In genomic region chr12:86918361-86918967, GRCm38 (mm10) we compare ENCODE assay signal across 9 mouse cellular contexts. TPM values are rescaled to one million over a fixed set of nuclear protein-coding genes. Genes with fewer than 3 reads are reported as not detected.
A peak's percentile ranks its signal among the peaks of the same experiment; 100 is the strongest.
DNase-seq lines count a peak whose midpoint lies in the region; ATAC-seq and TF ChIP-seq lines count a peak whose summit lies in the region.
"Had no signal": no experiment of that assay in that cellular context is flagged by ENCODE, and none has a peak within 500 bp of the region (broad histone marks: within the 10 kb centered on the region; RNA-seq: fewer than 3 reads in every experiment).

No protein-coding gene starts in this region.

- TF ChIP-seq EP300 in heart, adult 2 months (IDR thresholded peaks at IDR 0.05; ENCODE audit: insufficient read depth, low read depth, low read length), result no peak

- H3K4me3 ChIP-seq in heart, adult 2 months, result no peak overlapping the region
- no peak overlapping the region for H3K4me3 ChIP-seq in forebrain, postnatal 0 days (ENCODE audit: low read depth, low read length)
- H3K4me3 ChIP-seq in kidney, postnatal 0 days (replicated peaks; ENCODE audit: low read depth, low read length), result no peak overlapping the region

- H3K4me1 ChIP-seq in heart, adult 2 months (ENCODE audit: control insufficient read depth, insufficient read depth, low read length), result peaks cover 17% of the 10 kb centered on the region
- peaks cover 20% of the 10 kb centered on the region for H3K4me1 ChIP-seq in forebrain, postnatal 0 days (ENCODE audit: insufficient read depth)
- H3K4me1 ChIP-seq in kidney, postnatal 0 days (replicated peaks; ENCODE audit: insufficient read depth, low read length), result peaks cover 12% of the 10 kb centered on the region

- no peaks in the 10 kb centered on the region for H3K79me2 ChIP-seq in heart, adult 2 months (replicated peaks; ENCODE audit: control insufficient read depth, insufficient read depth, low read length)

- no peaks in the 10 kb centered on the region for H3K9me3 ChIP-seq in forebrain, postnatal 0 days (ENCODE audit: low read length)
- no peaks in the 10 kb centered on the region for H3K9me3 ChIP-seq in kidney, postnatal 0 days (replicated peaks; ENCODE audit: low read length)

- TF ChIP-seq POLR2A in heart, adult 2 months (IDR thresholded peaks at IDR 0.05; ENCODE audit: insufficient read depth, low read depth, low read length), result 0 out of 2 replicates have a peak, but pooled peaks have one; percentile 24

- no peaks in the 10 kb centered on the region for H3K36me3 ChIP-seq in heart, adult 2 months (ENCODE audit: control insufficient read depth, insufficient read depth, low read length)
- H3K36me3 ChIP-seq in forebrain, postnatal 0 days (ENCODE audit: insufficient read depth), result no peaks in the 10 kb centered on the region
- no peaks in the 10 kb centered on the region for H3K36me3 ChIP-seq in kidney, postnatal 0 days (ENCODE audit: insufficient read depth, low read length)

- H3K27me3 ChIP-seq in heart, adult 2 months (ENCODE audit: control insufficient read depth, insufficient read depth, low read length), result no peaks in the 10 kb centered on the region
- H3K27me3 ChIP-seq in forebrain, postnatal 0 days (ENCODE audit: insufficient read depth, low read length), result no peaks in the 10 kb centered on the region
- no peaks in the 10 kb centered on the region for H3K27me3 ChIP-seq in kidney, postnatal 0 days (ENCODE audit: insufficient read depth, low read length)
- H3K27me3 ChIP-seq: Patski had no signal

- peak overlapping the region; percentile 39 for H3K9ac ChIP-seq in heart, adult 2 months (ENCODE audit: low read depth, low read length)
- no peak overlapping the region for H3K9ac ChIP-seq in forebrain, postnatal 0 days
- no peak overlapping the region for H3K9ac ChIP-seq in kidney, postnatal 0 days (ENCODE audit: low read depth, low read length)

- WGBS in heart, adult 2 months, result 17% methylated on average over 11 of the region's 11 CpGs
- 19% methylated on average over 11 of the region's 11 CpGs for WGBS in forebrain, postnatal 0 days
- WGBS in kidney, postnatal 0 days, result 15% methylated on average over 11 of the region's 11 CpGs

- intact Hi-C loops in heart, adult 2 months (cut with DNase I), result no loop called here

- TF ChIP-seq CTCF in heart, adult 2 months (IDR thresholded peaks at IDR 0.05), result no peak
- TF ChIP-seq CTCF in forebrain, postnatal 0 days (IDR thresholded peaks at IDR 0.05; ENCODE audit: low read depth), result no peak
- no peak for TF ChIP-seq CTCF in kidney, postnatal 0 days (IDR thresholded peaks at IDR 0.05; ENCODE audit: low read depth)

- H3K27ac ChIP-seq in heart, adult 2 months, result peak overlapping the region; percentile 58
- H3K27ac ChIP-seq in forebrain, postnatal 0 days (ENCODE audit: low read depth, low read length), result peak overlapping the region; percentile 73
- peak overlapping the region; percentile 68 for H3K27ac ChIP-seq in kidney, postnatal 0 days

- DNase-seq in heart, adult 2 months, result peak in 1 of 2 experiments; percentile 58
- no peak for DNase-seq in heart, adult 8-10 months (ENCODE audit: low spot score)
- DNase-seq in forebrain, postnatal 0 days, result no peak
- peak; percentile 76 for DNase-seq in kidney, postnatal 0 days (ENCODE audit: low spot score)
- peak; percentile 46 to 61 for DNase-seq in lung, postnatal 4 days
- no peak for DNase-seq in right cerebral cortex, postnatal 36 days (ENCODE audit: low spot score in 2 of 2)
- DNase-seq in cerebellum, adult 8-10 months, result no peak
- no peak for DNase-seq in frontal cortex, postnatal 14 days (ENCODE audit: low spot score in 2 of 2)

- no peak overlapping the region for H3K4me2 ChIP-seq in forebrain, postnatal 0 days (ENCODE audit: low read depth)
- H3K4me2 ChIP-seq in kidney, postnatal 0 days (ENCODE audit: low read length), result peak overlapping the region; percentile 15; the same call in 1 of the 2 replicates

- peak; percentile 42; the same call in 1 of the 2 replicates for ATAC-seq in forebrain, postnatal 0 days
- 0 out of 2 replicates have a peak, but pooled peaks have one; percentile 47 for ATAC-seq in kidney, postnatal 0 days (replicated peaks; ENCODE audit: low FRiP score, low read depth)
- ATAC-seq: Patski had no signal

RNA-seq across cellular contexts. Expression of gene Cipc, which starts 28.4 kb away (rescaled TPM):
- total RNA-seq in heart, adult 2 months (2021), result 10 to 100 TPM; 43.8 to 45.1 TPM
- polyA plus RNA-seq in heart, adult 2 months (2012; rRNA removed), result 34.1 and 39.6 TPM in 2 replicates
- 10 to 100 TPM; 42.4 to 53.8 (median 48.3) TPM for total RNA-seq in heart, adult 8-10 months (2022)
- total RNA-seq in forebrain, postnatal 0 days (2014; rRNA removed), result 53.1 and 62.9 TPM in 2 replicates
- polyA plus RNA-seq in forebrain, postnatal 0 days (2015; fragmentation: Nextera tagmentation; extraction: Ambion mirVana), result 28.4 and 38.1 TPM in 2 replicates
- polyA plus RNA-seq in kidney, postnatal 0 days (2015; fragmentation: Nextera tagmentation; extraction: Ambion mirVana), result 14.8 and 16.1 TPM in 2 replicates

RNA-seq across cellular contexts. Expression of gene Irf2bpl, which starts 33.9 kb away (rescaled TPM):
- 10 to 100 TPM; 32.6 to 36.9 TPM for total RNA-seq in heart, adult 2 months (2021)
- 15.6 and 20.1 TPM in 2 replicates for polyA plus RNA-seq in heart, adult 2 months (2012; rRNA removed)
- total RNA-seq in heart, adult 8-10 months (2022), result 10 to 100 TPM; 26.2 to 30.4 (median 27.8) TPM
- 134 and 161 TPM in 2 replicates for total RNA-seq in forebrain, postnatal 0 days (2014; rRNA removed)
- 86.3 and 95.7 TPM in 2 replicates for polyA plus RNA-seq in forebrain, postnatal 0 days (2015; fragmentation: Nextera tagmentation; extraction: Ambion mirVana)
- 52.1 and 57.9 TPM in 2 replicates for polyA plus RNA-seq in kidney, postnatal 0 days (2015; fragmentation: Nextera tagmentation; extraction: Ambion mirVana)

Comparison
In these comparisons a context has a peak if more than half of its experiments do, and no peak if none do; other contexts are left out.
1. DNase-seq: peak in kidney, postnatal 0 days (single experiment) and lung, postnatal 4 days (2 of 2); none in heart, adult 8-10 months (single experiment), forebrain, postnatal 0 days (single experiment), right cerebral cortex, postnatal 36 days (0 of 2), cerebellum, adult 8-10 months (single experiment) and frontal cortex, postnatal 14 days (0 of 2).
2. Peak in every context shown above with its lines, with median percentiles within 50 percentile points of each other: H3K27ac ChIP-seq.